Mouse (Mus musculus): ENCODE data around the gene Stum.
A peak's percentile ranks its signal among the peaks of the same experiment; 100 is the strongest.
"Not testable (repeated sequence)": the region's sequence is repeated elsewhere in the genome, so short reads cannot be mapped to it uniquely, and the experiment has no call there.

Gene Stum

GRCm38 (mm10) chr1:180483399-180484291, at the start of gene Stum:
Stum (minus strand) TSS chr1:180483504.
- peak; percentile 72 for DNase-seq

GRCm38 (mm10) chr1:180532671-180533070, 49.4 kb upstream of the Stum start:
- no peak for DNase-seq

- no peak for DNase-seq
These were observed 47.4 kb upstream of the Stum start for GRCm38 (mm10) chr1:180530457-180531263.

- DNase-seq: no peak
These were observed 46.5 kb upstream of the Stum start for GRCm38 (mm10) chr1:180529847-180530246.

GRCm38 (mm10) chr1:180525301-180525700, 42.0 kb upstream of the Stum start:
- DNase-seq: no peak

- DNase-seq: no peak
These were observed 40.0 kb upstream of the Stum start for GRCm38 (mm10) chr1:180523320-180523719.

- peak; percentile 91 for DNase-seq
These were observed 36.9 kb upstream of the Stum start for GRCm38 (mm10) chr1:180520190-180520589.

- DNase-seq: no peak
These were observed 36.2 kb upstream of the Stum start for GRCm38 (mm10) chr1:180519520-180519919.

- not testable (repeated sequence) for DNase-seq
These were observed 35.6 kb upstream of the Stum start for GRCm38 (mm10) chr1:180518899-180519298.

- DNase-seq: no peak
These were observed 35.1 kb upstream of the Stum start for GRCm38 (mm10) chr1:180518412-180518811.

GRCm38 (mm10) chr1:180517390-180518054, 34.2 kb upstream of the Stum start:
- no peak for DNase-seq

- DNase-seq: no peak
These were observed 30.8 kb upstream of the Stum start for GRCm38 (mm10) chr1:180514077-180514476.

GRCm38 (mm10) chr1:180510879-180511278, 27.6 kb upstream of the Stum start:
- no peak for DNase-seq

- peak; percentile 78 for DNase-seq
These were observed 27.1 kb upstream of the Stum start for GRCm38 (mm10) chr1:180510442-180510841.

- DNase-seq: no peak
These were observed 25.4 kb upstream of the Stum start for GRCm38 (mm10) chr1:180508662-180509061.

GRCm38 (mm10) chr1:180507291-180507791, 24.0 kb upstream of the Stum start:
- DNase-seq: peak; percentile 86

GRCm38 (mm10) chr1:180506341-180506740, 23.0 kb upstream of the Stum start:
- no peak for DNase-seq

GRCm38 (mm10) chr1:180504899-180505298, 21.6 kb upstream of the Stum start:
- no peak for DNase-seq

GRCm38 (mm10) chr1:180503484-180503883, 20.2 kb upstream of the Stum start:
- DNase-seq: no peak

- DNase-seq: no peak
These were observed 19.3 kb upstream of the Stum start for GRCm38 (mm10) chr1:180502566-180502965.

GRCm38 (mm10) chr1:180500641-180501040, 17.3 kb upstream of the Stum start:
- no peak for DNase-seq

- DNase-seq: no peak
These were observed 16.9 kb upstream of the Stum start for GRCm38 (mm10) chr1:180500218-180500617.

GRCm38 (mm10) chr1:180499766-180500165, 16.5 kb upstream of the Stum start:
- no peak for DNase-seq
